Mouse (Mus musculus): Measurements from ENCODE around the gene Zfp526. TPM values are rescaled to one million over a fixed set of nuclear protein-coding genes. Genes with fewer than 3 reads are reported as not detected.

The Zfp526 gene
- polyA plus RNA-seq, 1 experiment from 2014 or later: 4.0 TPM

DNA sequence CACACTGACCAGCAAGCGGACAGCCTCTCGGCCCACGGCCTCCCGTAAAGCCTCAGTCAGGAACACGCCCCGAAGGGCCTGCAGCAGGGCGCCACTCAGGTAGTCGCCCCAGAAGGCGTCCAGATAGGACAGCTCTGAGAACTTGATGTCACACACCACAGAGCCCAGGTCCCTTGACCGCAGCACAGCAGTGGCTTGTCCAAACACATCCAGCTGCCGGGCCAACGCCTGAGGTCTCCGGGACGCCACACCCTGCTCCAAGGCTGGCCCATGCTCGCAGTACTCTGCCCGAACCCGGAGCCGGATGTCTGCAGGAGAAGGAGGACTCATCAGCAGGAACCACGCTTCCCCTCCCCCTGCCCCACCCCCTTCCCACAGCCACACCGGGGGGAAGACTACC lies 17.6 kb upstream of the Zfp526 start:
- 82% methylated on average over 20 of the region's 20 CpGs for WGBS
- Histone ChIP-seq H3K27ac (ENCODE audit: low read depth, low read length) (no peak overlapping the region), H3K9ac (ENCODE audit: low read depth, low read length) (no peak overlapping the region), H3K36me3 (ENCODE audit: control insufficient read depth, insufficient read depth, low read length) (peaks cover 19% of the 10 kb centered on the region), H3K27me3 (replicated peaks; ENCODE audit: control insufficient read depth, insufficient read depth, low read length) (no peaks in the 10 kb centered on the region), H3K9me3 (ENCODE audit: control insufficient read depth, low read length) (no peaks in the 10 kb centered on the region), H3K4me2 (no peak overlapping the region), H3K4me1 (replicated peaks; ENCODE audit: control insufficient read depth, insufficient read depth, low read length) (peaks cover 10% of the 10 kb centered on the region), H3K4me3 (ENCODE audit: low read depth, low read length) (no peak overlapping the region)
- ATAC-seq (replicated peaks; ENCODE audit: low FRiP score): no peak
- no peak for DNase-seq (ENCODE audit: low spot score)

DNA sequence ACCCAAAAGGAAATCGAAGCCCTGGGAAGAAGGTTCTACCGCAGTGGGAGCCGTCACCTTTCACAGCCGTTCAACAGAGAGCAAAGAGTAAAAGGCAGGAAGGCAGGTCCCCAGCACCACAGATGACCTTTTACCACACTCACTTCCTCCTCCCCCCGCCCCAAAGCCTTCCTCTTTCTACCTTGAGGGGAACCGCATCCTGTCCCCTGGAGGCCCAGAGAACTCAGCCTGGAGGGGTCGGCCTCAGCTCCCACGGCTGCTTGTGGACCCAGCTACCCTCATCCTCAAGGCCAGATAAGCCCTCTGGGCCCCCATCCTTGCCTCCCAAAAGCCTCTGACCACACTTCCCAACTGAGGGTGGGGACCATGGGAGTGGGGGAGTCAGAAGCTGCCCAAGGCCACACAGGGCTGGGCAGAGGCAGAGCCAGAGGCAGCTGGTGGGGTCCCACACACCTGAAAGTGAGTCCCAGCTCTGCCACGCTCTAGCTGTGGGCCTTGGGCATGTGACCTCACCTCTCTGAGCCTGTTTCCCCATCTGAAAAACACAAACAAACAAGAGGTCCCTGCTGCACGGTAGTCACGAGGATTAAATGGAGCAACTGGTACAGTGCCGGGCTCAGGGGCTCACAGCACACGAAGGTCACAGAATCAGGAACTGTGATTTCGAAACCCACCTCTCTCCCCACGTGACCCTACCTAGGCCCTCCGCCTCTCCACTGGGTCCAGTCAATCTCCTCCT lies 15.7 kb upstream of the Zfp526 start:
- H3K27me3 ChIP-seq (replicated peaks; ENCODE audit: control insufficient read depth, insufficient read depth, low read length): no peaks in the 10 kb centered on the region
- H3K4me3 ChIP-seq (ENCODE audit: low read depth, low read length): no peak overlapping the region
- peaks cover 27% of the 10 kb centered on the region for H3K36me3 ChIP-seq (ENCODE audit: control insufficient read depth, insufficient read depth, low read length)
- WGBS: 58% methylated on average over 16 of the region's 16 CpGs
- DNase-seq (ENCODE audit: low spot score): no peak
- H3K9ac ChIP-seq (ENCODE audit: low read depth, low read length): no peak overlapping the region
- H3K27ac ChIP-seq (ENCODE audit: low read depth, low read length): peak overlapping the region; percentile 34
- no peaks in the 10 kb centered on the region for H3K9me3 ChIP-seq (ENCODE audit: control insufficient read depth, low read length)
- H3K4me2 ChIP-seq: peak overlapping the region; percentile 36
- H3K4me1 ChIP-seq (replicated peaks; ENCODE audit: control insufficient read depth, insufficient read depth, low read length): peaks cover 22% of the 10 kb centered on the region
- 0 out of 2 replicates have a peak, but pooled peaks have one; percentile 15 for ATAC-seq (replicated peaks; ENCODE audit: low FRiP score)

DNA sequence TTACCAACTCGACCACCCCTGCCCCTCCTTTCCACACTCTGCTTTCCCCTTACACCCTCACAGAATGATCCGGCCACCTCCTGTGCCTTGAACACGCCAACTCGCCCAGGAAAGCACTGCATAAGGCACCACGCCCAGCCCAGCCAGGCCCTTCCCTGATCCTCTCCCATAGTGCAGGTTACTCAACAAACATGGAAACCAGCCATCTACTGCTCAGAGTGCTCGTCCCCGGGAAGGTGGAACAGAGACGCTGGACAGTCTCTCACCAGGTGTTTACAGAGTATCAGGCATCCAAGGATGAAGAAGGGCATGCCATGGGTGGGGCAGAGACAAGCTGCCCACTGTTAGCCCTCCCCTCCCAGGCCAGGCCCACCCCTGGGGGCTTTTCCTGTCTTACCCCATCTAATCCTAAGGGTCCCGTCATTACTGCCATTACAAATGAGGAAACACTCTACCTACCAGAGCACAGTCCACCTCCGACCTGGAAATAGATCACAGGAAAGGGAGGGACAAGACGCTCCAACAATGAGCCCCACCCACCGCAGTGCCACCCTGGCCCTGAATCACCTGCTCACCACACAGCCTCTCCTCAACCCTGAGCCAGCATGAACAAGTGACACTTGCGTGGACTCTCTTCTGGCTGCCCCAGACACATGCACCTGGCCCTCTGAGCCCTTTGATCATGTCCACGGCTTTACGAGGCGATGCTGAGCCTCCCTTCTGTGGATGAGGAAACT lies 15.0 kb upstream of the Zfp526 start:
- Histone ChIP-seq H3K27me3 (replicated peaks; ENCODE audit: control insufficient read depth, insufficient read depth, low read length) (no peaks in the 10 kb centered on the region), H3K36me3 (ENCODE audit: control insufficient read depth, insufficient read depth, low read length) (peaks cover 33% of the 10 kb centered on the region), H3K4me1 (replicated peaks; ENCODE audit: control insufficient read depth, insufficient read depth, low read length) (peaks cover 22% of the 10 kb centered on the region), H3K9me3 (ENCODE audit: control insufficient read depth, low read length) (no peaks in the 10 kb centered on the region), H3K4me2 (no peak overlapping the region), H3K27ac (ENCODE audit: low read depth, low read length) (no peak overlapping the region), H3K4me3 (ENCODE audit: low read depth, low read length) (no peak overlapping the region), H3K9ac (ENCODE audit: low read depth, low read length) (no peak overlapping the region)
- WGBS: 85% methylated on average over 16 of the region's 16 CpGs
- no peak for ATAC-seq (replicated peaks; ENCODE audit: low FRiP score)
- DNase-seq (ENCODE audit: low spot score): no peak

DNA sequence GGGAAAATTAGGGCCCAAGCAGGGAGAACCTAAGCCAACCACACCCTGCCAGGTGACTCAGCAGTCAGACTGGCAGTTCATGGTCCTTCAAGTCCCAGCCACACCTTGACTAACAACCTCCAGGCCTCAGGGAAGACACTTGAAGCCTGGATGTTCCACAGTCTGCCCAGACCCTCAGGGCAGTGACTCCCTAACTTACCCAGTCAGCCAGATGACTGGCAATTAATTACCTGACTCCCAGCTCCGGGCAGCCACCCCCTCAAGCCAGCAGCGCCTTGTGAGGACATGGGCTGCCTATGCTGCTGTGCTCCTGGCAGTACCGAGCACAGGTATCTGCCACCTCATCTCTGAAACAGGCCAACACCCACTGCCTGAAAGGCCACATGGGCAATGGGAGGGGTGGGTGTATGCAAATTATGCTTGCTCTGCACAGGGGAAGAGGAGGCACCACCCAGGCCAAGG lies 12.0 kb upstream of the Zfp526 start:
- Histone ChIP-seq H3K27me3 (replicated peaks; ENCODE audit: control insufficient read depth, insufficient read depth, low read length) (no peaks in the 10 kb centered on the region), H3K4me2 (peak overlapping the region; percentile 26), H3K27ac (ENCODE audit: low read depth, low read length) (no peak overlapping the region), H3K4me1 (replicated peaks; ENCODE audit: control insufficient read depth, insufficient read depth, low read length) (peaks cover 22% of the 10 kb centered on the region), H3K9ac (ENCODE audit: low read depth, low read length) (peak overlapping the region; percentile 23; the same call in 1 of the 2 replicates), H3K4me3 (ENCODE audit: low read depth, low read length) (no peak overlapping the region), H3K9me3 (ENCODE audit: control insufficient read depth, low read length) (no peaks in the 10 kb centered on the region), H3K36me3 (ENCODE audit: control insufficient read depth, insufficient read depth, low read length) (peaks cover 25% of the 10 kb centered on the region)
- 69% methylated on average over 3 of the region's 3 CpGs for WGBS
- DNase-seq (ENCODE audit: low spot score) (no peak), ATAC-seq (replicated peaks; ENCODE audit: low FRiP score) (peak; percentile 77)

DNA sequence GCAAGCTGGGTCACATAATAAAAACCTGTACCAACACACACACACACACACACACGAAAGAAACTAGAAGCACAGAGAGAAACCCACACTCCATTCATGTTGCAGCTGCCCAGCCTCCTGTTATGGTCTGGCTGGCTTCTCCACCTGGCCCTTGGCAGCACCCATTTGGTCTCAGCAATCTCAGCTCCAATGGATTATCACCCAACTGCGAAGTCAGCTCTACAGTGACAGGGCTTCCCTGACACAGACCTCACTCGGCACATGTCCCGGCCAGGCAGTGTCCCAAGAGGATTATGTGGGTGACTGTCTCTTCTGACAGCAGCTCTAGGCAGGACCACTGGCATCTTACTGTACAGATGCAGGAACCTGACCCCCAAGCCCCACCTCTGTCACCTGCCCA lies 10.7 kb upstream of the Zfp526 start:
- peaks cover 19% of the 10 kb centered on the region for H3K4me1 ChIP-seq (replicated peaks; ENCODE audit: control insufficient read depth, insufficient read depth, low read length)
- no peaks in the 10 kb centered on the region for H3K9me3 ChIP-seq (ENCODE audit: control insufficient read depth, low read length)
- H3K27me3 ChIP-seq (replicated peaks; ENCODE audit: control insufficient read depth, insufficient read depth, low read length): no peaks in the 10 kb centered on the region
- ATAC-seq (replicated peaks; ENCODE audit: low FRiP score): no peak
- 82% methylated on average over 4 of the region's 4 CpGs for WGBS
- H3K27ac ChIP-seq (ENCODE audit: low read depth, low read length): no peak overlapping the region
- no peak for DNase-seq (ENCODE audit: low spot score)
- no peak overlapping the region for H3K9ac ChIP-seq (ENCODE audit: low read depth, low read length)
- H3K36me3 ChIP-seq (ENCODE audit: control insufficient read depth, insufficient read depth, low read length): peaks cover 25% of the 10 kb centered on the region
- H3K4me3 ChIP-seq (ENCODE audit: low read depth, low read length): no peak overlapping the region
- no peak overlapping the region for H3K4me2 ChIP-seq

DNA sequence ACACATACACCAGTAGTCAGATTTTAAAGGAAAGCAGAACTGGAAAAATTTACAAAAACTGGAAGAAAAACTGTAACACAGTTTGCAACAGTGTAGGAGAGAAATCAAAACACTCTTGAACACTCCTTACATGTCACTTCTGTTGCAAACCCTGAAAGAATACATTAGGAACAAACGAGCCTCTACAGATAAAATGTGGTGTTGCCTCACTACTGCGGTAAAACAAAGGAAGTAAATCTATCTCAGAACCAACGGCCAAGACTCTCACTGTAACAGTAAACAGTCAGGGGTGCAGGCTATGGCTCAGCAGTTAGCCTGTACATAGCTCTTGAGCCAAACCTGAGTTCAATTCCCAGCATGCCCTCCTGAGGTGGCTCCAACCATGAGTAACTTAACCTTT lies 8.1 kb upstream of the Zfp526 start:
- Histone ChIP-seq H3K9ac (ENCODE audit: low read depth, low read length) (no peak overlapping the region), H3K9me3 (ENCODE audit: control insufficient read depth, low read length) (no peaks in the 10 kb centered on the region), H3K4me3 (ENCODE audit: low read depth, low read length) (no peak overlapping the region), H3K36me3 (ENCODE audit: control insufficient read depth, insufficient read depth, low read length) (peaks cover 20% of the 10 kb centered on the region; the same call in 1 of the 2 replicates), H3K27me3 (replicated peaks; ENCODE audit: control insufficient read depth, insufficient read depth, low read length) (no peaks in the 10 kb centered on the region), H3K4me2 (no peak overlapping the region), H3K4me1 (replicated peaks; ENCODE audit: control insufficient read depth, insufficient read depth, low read length) (peaks cover 19% of the 10 kb centered on the region), H3K27ac (ENCODE audit: low read depth, low read length) (no peak overlapping the region)
- DNase-seq (ENCODE audit: low spot score): no peak
- ATAC-seq (replicated peaks; ENCODE audit: low FRiP score): no peak
- 50% methylated on average over 3 of the region's 3 CpGs for whole genome bisulfite sequencing

DNA sequence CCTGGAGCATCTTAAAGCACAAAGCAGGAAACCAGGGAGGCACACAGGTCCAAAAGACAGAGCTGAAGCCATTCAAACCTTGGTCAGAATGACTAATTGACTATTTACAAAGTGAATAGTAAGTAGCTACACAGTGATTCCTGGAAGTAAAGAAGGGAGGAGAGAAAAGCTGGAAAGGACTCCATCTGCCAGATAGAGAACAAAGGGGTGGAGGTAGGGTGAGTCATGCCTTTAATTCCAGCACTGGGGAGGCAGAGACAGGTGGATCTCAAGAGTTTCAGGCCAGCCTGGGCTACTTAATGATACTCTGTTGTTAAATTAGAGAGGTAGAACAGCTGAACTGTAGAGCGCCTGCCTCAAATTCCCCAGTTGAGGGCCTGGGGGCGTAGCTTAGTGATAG lies 7.1 kb upstream of the Zfp526 start:
- Histone ChIP-seq H3K4me2 (no peak overlapping the region), H3K9ac (ENCODE audit: low read depth, low read length) (no peak overlapping the region), H3K4me3 (ENCODE audit: low read depth, low read length) (no peak overlapping the region), H3K27ac (ENCODE audit: low read depth, low read length) (no peak overlapping the region), H3K9me3 (ENCODE audit: control insufficient read depth, low read length) (no peaks in the 10 kb centered on the region), H3K4me1 (replicated peaks; ENCODE audit: control insufficient read depth, insufficient read depth, low read length) (peaks cover 20% of the 10 kb centered on the region), H3K36me3 (ENCODE audit: control insufficient read depth, insufficient read depth, low read length) (peaks cover 15% of the 10 kb centered on the region; the same call in 1 of the 2 replicates), H3K27me3 (replicated peaks; ENCODE audit: control insufficient read depth, insufficient read depth, low read length) (no peaks in the 10 kb centered on the region)
- DNase-seq (ENCODE audit: low spot score): no peak
- WGBS: 85% methylated on average over 2 of the region's 2 CpGs
- no peak for ATAC-seq (replicated peaks; ENCODE audit: low FRiP score)

DNA sequence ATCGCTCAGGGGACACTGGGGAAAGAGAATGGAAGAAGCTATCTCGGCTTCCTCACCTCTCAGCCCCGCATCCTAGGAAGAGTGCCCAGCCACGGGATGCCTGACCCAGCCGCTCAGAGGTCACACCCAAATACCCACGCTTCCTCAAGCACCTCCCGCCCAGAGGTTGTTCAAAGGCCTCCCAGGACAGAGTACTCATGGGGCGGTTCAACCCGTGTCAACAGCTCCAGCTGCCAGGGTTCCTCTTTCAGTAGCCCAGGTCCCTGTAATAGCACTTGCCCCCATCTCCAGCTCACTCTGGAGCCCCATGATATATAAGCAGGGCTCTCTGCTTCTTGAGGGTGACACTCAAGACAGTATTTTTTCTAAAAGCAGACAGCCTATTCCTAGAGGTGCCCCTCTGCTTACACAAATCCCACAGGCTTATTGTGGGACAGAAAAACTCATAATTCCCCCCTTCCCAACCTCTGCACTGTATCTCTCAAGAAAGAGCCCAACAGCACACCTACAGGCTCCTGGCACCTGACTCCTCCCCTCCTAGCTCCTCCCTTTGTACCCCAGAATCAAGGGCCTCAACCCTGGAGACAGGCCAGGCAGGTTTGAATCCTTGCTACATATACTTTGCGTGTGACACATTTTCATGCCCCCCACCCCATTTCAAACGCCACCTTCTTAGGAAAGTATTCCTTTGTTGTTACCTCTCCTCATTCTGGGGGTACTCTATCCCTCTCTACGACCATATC lies 3.4 kb upstream of the Zfp526 start:
- Histone ChIP-seq H3K9me3 (ENCODE audit: control insufficient read depth, low read length) (no peaks in the 10 kb centered on the region), H3K36me3 (ENCODE audit: control insufficient read depth, insufficient read depth, low read length) (peaks cover 2% of the 10 kb centered on the region; the same call in 1 of the 2 replicates), H3K9ac (ENCODE audit: low read depth, low read length) (peak overlapping the region; percentile 89), H3K4me1 (replicated peaks; ENCODE audit: control insufficient read depth, insufficient read depth, low read length) (peaks cover 30% of the 10 kb centered on the region), H3K4me2 (peak overlapping the region; percentile 90), H3K27me3 (replicated peaks; ENCODE audit: control insufficient read depth, insufficient read depth, low read length) (no peaks in the 10 kb centered on the region), H3K27ac (ENCODE audit: low read depth, low read length) (no peak overlapping the region), H3K4me3 (ENCODE audit: low read depth, low read length) (peak overlapping the region; percentile 88)
- ATAC-seq (replicated peaks; ENCODE audit: low FRiP score) (no peak), DNase-seq (ENCODE audit: low spot score) (no peak)
- 62% methylated on average over 12 of the region's 12 CpGs for WGBS

All from liver, embryonic 11.5 days (tissue).